Mouse (Mus musculus): ENCODE measurements around the gene Slain1. TPM values are rescaled to one million over a fixed set of nuclear protein-coding genes. Genes with fewer than 3 reads are reported as not detected.

The Slain1 gene
- polyA plus RNA-seq, 1 experiment from 2014 or later = 19.9 TPM

- H3K9me3 ChIP-seq (replicated peaks) = no peaks in the 10 kb centered on the region
- WGBS = 91% methylated on average over 11 of the region's 11 CpGs
- ATAC-seq (ENCODE audit: low FRiP score) = no peak
Measured at GRCm38 (mm10) chr14:103709261-103709660, 59.2 kb downstream of the Slain1 start.

GRCm38 (mm10) chr14:103712986-103713385 lies 63.0 kb downstream of the Slain1 start:
- Histone ChIP-seq H3K36me3 (peaks cover 7% of the 10 kb centered on the region; the same call in 1 of the 2 replicates), H3K4me3 (no peak overlapping the region), H3K27me3 (no peaks in the 10 kb centered on the region), H3K4me2 (replicated peaks) (no peak overlapping the region), H3K9ac (no peak overlapping the region), H3K4me1 (no peaks in the 10 kb centered on the region), H3K9me3 (replicated peaks) (no peaks in the 10 kb centered on the region), H3K27ac (no peak overlapping the region)
- WGBS = 87% methylated on average over 5 of the region's 5 CpGs
- no peak for ATAC-seq (ENCODE audit: low FRiP score)

More at GRCm38 (mm10) chr14:103709261-103709660, 59.2 kb downstream of the Slain1 start:
- Histone ChIP-seq H3K27me3 (no peaks in the 10 kb centered on the region), H3K9ac (no peak overlapping the region), H3K4me2 (replicated peaks) (no peak overlapping the region), H3K4me3 (no peak overlapping the region), H3K4me1 (no peaks in the 10 kb centered on the region), H3K27ac (no peak overlapping the region), H3K36me3 (peaks cover 19% of the 10 kb centered on the region; the same call in 1 of the 2 replicates)

GRCm38 (mm10) chr14:103717516-103717915 lies 67.5 kb downstream of the Slain1 start:
- no peak overlapping the region for H3K4me2 ChIP-seq (replicated peaks)
- H3K4me1 ChIP-seq = peaks cover 8% of the 10 kb centered on the region
- ATAC-seq (ENCODE audit: low FRiP score) = no peak
- H3K9ac ChIP-seq = no peak overlapping the region
- no peak overlapping the region for H3K4me3 ChIP-seq
- 41% methylated on average over 5 of the region's 5 CpGs for WGBS
- no peaks in the 10 kb centered on the region for H3K27me3 ChIP-seq
- no peaks in the 10 kb centered on the region for H3K9me3 ChIP-seq (replicated peaks)
- no peak overlapping the region for H3K27ac ChIP-seq
- 0 out of 2 replicates have a peak, but pooled peaks cover 3% of the 10 kb centered on the region for H3K36me3 ChIP-seq

- Histone ChIP-seq H3K9ac (no peak overlapping the region), H3K4me2 (replicated peaks) (no peak overlapping the region), H3K4me3 (no peak overlapping the region), H3K27me3 (no peaks in the 10 kb centered on the region), H3K9me3 (replicated peaks) (no peaks in the 10 kb centered on the region), H3K4me1 (peaks cover 8% of the 10 kb centered on the region), H3K27ac (no peak overlapping the region), H3K36me3 (0 out of 2 replicates have a peak, but pooled peaks cover 3% of the 10 kb centered on the region)
- ATAC-seq (ENCODE audit: low FRiP score) = no peak
- 74% methylated on average over 5 of the region's 5 CpGs for WGBS
Measured at GRCm38 (mm10) chr14:103717979-103718378, 68.0 kb downstream of the Slain1 start.

- no peak overlapping the region for H3K9ac ChIP-seq
- H3K27me3 ChIP-seq = no peaks in the 10 kb centered on the region
- 39% methylated on average over 5 of the region's 5 CpGs for WGBS
- H3K4me2 ChIP-seq (replicated peaks) = no peak overlapping the region
- H3K9me3 ChIP-seq (replicated peaks) = no peaks in the 10 kb centered on the region
- H3K4me1 ChIP-seq = peaks cover 8% of the 10 kb centered on the region
- 0 out of 2 replicates have a peak, but pooled peaks cover 3% of the 10 kb centered on the region for H3K36me3 ChIP-seq
- no peak overlapping the region for H3K4me3 ChIP-seq
- H3K27ac ChIP-seq = no peak overlapping the region
- ATAC-seq (ENCODE audit: low FRiP score) = no peak
Measured at GRCm38 (mm10) chr14:103718393-103718792, 68.4 kb downstream of the Slain1 start.

- WGBS = 16% methylated on average over 15 of the region's 15 CpGs
- H3K9me3 ChIP-seq (replicated peaks) = no peaks in the 10 kb centered on the region
Measured at GRCm38 (mm10) chr14:103718836-103719575, 69.0 kb downstream of the Slain1 start.

GRCm38 (mm10) chr14:103720163-103720562 lies 70.1 kb downstream of the Slain1 start:
- peak overlapping the region; percentile 3; the same call in 1 of the 2 replicates for H3K27ac ChIP-seq
- WGBS = 58% methylated on average over 7 of the region's 7 CpGs
- 0 out of 2 replicates have a peak, but pooled peaks cover 3% of the 10 kb centered on the region for H3K36me3 ChIP-seq
- ATAC-seq (ENCODE audit: low FRiP score) = peak; percentile 62
- H3K4me1 ChIP-seq = peaks cover 8% of the 10 kb centered on the region
- H3K9ac ChIP-seq = no peak overlapping the region
- no peak overlapping the region for H3K4me2 ChIP-seq (replicated peaks)
- H3K27me3 ChIP-seq = no peaks in the 10 kb centered on the region
- H3K4me3 ChIP-seq = no peak overlapping the region
- no peaks in the 10 kb centered on the region for H3K9me3 ChIP-seq (replicated peaks)

More at GRCm38 (mm10) chr14:103718836-103719575, 69.0 kb downstream of the Slain1 start:
- H3K4me2 ChIP-seq (replicated peaks) = peak overlapping the region; percentile 44
- peaks cover 8% of the 10 kb centered on the region for H3K4me1 ChIP-seq
- H3K27me3 ChIP-seq = no peaks in the 10 kb centered on the region
- H3K27ac ChIP-seq = peak overlapping the region; percentile 62
- 0 out of 2 replicates have a peak overlapping the region, but pooled peaks have one; percentile 20 for H3K9ac ChIP-seq
- H3K36me3 ChIP-seq = 0 out of 2 replicates have a peak, but pooled peaks cover 3% of the 10 kb centered on the region
- peak; percentile 82 for ATAC-seq (ENCODE audit: low FRiP score)
- peak overlapping the region; percentile 15 for H3K4me3 ChIP-seq

GRCm38 (mm10) chr14:103720637-103721355 lies 70.8 kb downstream of the Slain1 start:
- 49% methylated on average over 13 of the region's 13 CpGs for WGBS

GRCm38 (mm10) chr14:103723314-103723713 lies 73.3 kb downstream of the Slain1 start:
- Histone ChIP-seq H3K27ac (no peak overlapping the region), H3K4me3 (no peak overlapping the region), H3K36me3 (no peaks in the 10 kb centered on the region), H3K4me1 (peaks cover 8% of the 10 kb centered on the region), H3K4me2 (replicated peaks) (no peak overlapping the region), H3K9me3 (replicated peaks) (no peaks in the 10 kb centered on the region), H3K9ac (no peak overlapping the region), H3K27me3 (no peaks in the 10 kb centered on the region)
- WGBS = 64% methylated on average over 9 of the region's 9 CpGs
- no peak for ATAC-seq (ENCODE audit: low FRiP score)

More at GRCm38 (mm10) chr14:103720637-103721355, 70.8 kb downstream of the Slain1 start:
- Histone ChIP-seq H3K27me3 (no peaks in the 10 kb centered on the region), H3K36me3 (no peaks in the 10 kb centered on the region), H3K4me2 (replicated peaks) (no peak overlapping the region), H3K9ac (no peak overlapping the region), H3K27ac (peak overlapping the region; percentile 3; the same call in 1 of the 2 replicates), H3K4me3 (no peak overlapping the region), H3K9me3 (replicated peaks) (no peaks in the 10 kb centered on the region), H3K4me1 (peaks cover 8% of the 10 kb centered on the region)
- peak; percentile 61 for ATAC-seq (ENCODE audit: low FRiP score)

- Histone ChIP-seq H3K9me3 (replicated peaks) (no peaks in the 10 kb centered on the region), H3K27ac (no peak overlapping the region), H3K4me3 (no peak overlapping the region), H3K27me3 (no peaks in the 10 kb centered on the region), H3K4me2 (replicated peaks) (no peak overlapping the region), H3K4me1 (peaks cover 8% of the 10 kb centered on the region), H3K9ac (no peak overlapping the region), H3K36me3 (no peaks in the 10 kb centered on the region)
- ATAC-seq (ENCODE audit: low FRiP score) = no peak
- 75% methylated on average over 4 of the region's 4 CpGs for WGBS
Measured at GRCm38 (mm10) chr14:103723841-103724240, 73.8 kb downstream of the Slain1 start.

- H3K4me3 ChIP-seq = no peak overlapping the region
- H3K4me1 ChIP-seq = no peaks in the 10 kb centered on the region
- H3K9ac ChIP-seq = no peak overlapping the region
- no peaks in the 10 kb centered on the region for H3K9me3 ChIP-seq (replicated peaks)
- ATAC-seq (ENCODE audit: low FRiP score) = no peak
- H3K27ac ChIP-seq = no peak overlapping the region
- WGBS = 88% methylated on average over 8 of the region's 8 CpGs
- H3K36me3 ChIP-seq = no peaks in the 10 kb centered on the region
- no peak overlapping the region for H3K4me2 ChIP-seq (replicated peaks)
- no peaks in the 10 kb centered on the region for H3K27me3 ChIP-seq
Measured at GRCm38 (mm10) chr14:103728506-103728905, 78.5 kb downstream of the Slain1 start.

GRCm38 (mm10) chr14:103728951-103729725 lies 79.1 kb downstream of the Slain1 start:
- no peak overlapping the region for H3K4me2 ChIP-seq (replicated peaks)
- WGBS = 84% methylated on average over 23 of the region's 23 CpGs
- H3K9ac ChIP-seq = no peak overlapping the region
- H3K9me3 ChIP-seq (replicated peaks) = no peaks in the 10 kb centered on the region
- H3K4me3 ChIP-seq = no peak overlapping the region
- no peaks in the 10 kb centered on the region for H3K27me3 ChIP-seq
- H3K36me3 ChIP-seq = no peaks in the 10 kb centered on the region
- ATAC-seq (ENCODE audit: low FRiP score) = no peak
- no peak overlapping the region for H3K27ac ChIP-seq
- H3K4me1 ChIP-seq = no peaks in the 10 kb centered on the region
